Mouse (Mus musculus): ENCODE results near the gene Spata45. TPM values are rescaled to one million over a fixed set of nuclear protein-coding genes. Genes with fewer than 3 reads are reported as not detected.

Gene Spata45
- total and polyA plus RNA-seq, 3 experiments, result 0.76 TPM; not detected in 2

DNA sequence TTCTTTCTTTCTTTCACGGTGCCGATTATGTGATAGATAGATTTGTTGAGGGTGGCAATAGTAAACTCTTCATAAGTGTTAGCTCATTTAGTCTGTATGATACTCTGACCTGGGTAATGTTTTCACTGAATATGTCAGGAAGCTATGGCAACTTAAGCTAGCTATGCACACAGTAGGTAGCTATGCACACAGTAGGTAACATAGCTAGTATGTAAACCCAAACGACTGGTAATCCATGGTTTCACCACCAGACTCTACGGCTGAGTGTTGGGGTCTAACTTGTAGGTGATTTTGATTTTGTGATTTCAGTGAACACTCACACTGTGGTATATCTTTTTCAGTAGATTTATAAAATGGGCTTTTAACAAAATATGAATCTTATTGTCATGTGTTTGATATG is 1.6 kb downstream of the Spata45 start:
- in situ Hi-C loops (cut with MboI; ENCODE audit: low pct_ligation_motif_present, low pct_unique_long_range_greater_than_20kb, low sequenced_read_pairs) (no loop called here), dilution Hi-C loops (cut with MboI; ENCODE audit: extremely low pct_ligation_motif_present, extremely low pct_unique_long_range_greater_than_20kb, low sequenced_read_pairs) (no loop called here)
- no peaks in the 10 kb centered on the region for H3K79me2 ChIP-seq (replicated peaks; ENCODE audit: control insufficient read depth, extremely low read depth, insufficient read depth, poor library complexity, severe bottlenecking)
- TF ChIP-seq ZKSCAN1 (IDR thresholded peaks at IDR 0.05; ENCODE audit: borderline replicate concordance, low read depth, low read length) (peak; percentile 82), IRF4 (IDR thresholded peaks at IDR 0.05; ENCODE audit: low read depth, low read length) (no peak)
- no peak overlapping the region for H3K4me2 ChIP-seq (ENCODE audit: insufficient read depth, low read depth, poor library complexity, severe bottlenecking)
- H3K9ac ChIP-seq (ENCODE audit: insufficient read depth, low read depth), result no peak overlapping the region
- H3K27me3 ChIP-seq (replicated peaks), result no peaks in the 10 kb centered on the region
- H3K4me1 ChIP-seq (ENCODE audit: control insufficient read depth in 1 of 2, insufficient read depth in 2 of 2), result no peaks in the 10 kb centered on the region; a peak in 1 of 4 replicates
- peaks cover 0 to 4% of the 10 kb centered on the region in 2 experiments for H3K36me3 ChIP-seq (replicated peaks in 1 of 2; ENCODE audit: control insufficient read depth in 1 of 2, insufficient read depth in 1 of 2, low read length in 1 of 2)
- no peak overlapping the region for H3K27ac ChIP-seq (ENCODE audit: insufficient read depth, low read depth)
- DNase-seq (ENCODE audit: extremely low read depth), result no peak
- no peak overlapping the region for H3K4me3 ChIP-seq (replicated peaks in 1 of 3; ENCODE audit: low read depth in 2 of 3, low read length in 2 of 3, poor library complexity in 1 of 3)
- H3K9me3 ChIP-seq (replicated peaks; ENCODE audit: low read length), result no peaks in the 10 kb centered on the region

DNA sequence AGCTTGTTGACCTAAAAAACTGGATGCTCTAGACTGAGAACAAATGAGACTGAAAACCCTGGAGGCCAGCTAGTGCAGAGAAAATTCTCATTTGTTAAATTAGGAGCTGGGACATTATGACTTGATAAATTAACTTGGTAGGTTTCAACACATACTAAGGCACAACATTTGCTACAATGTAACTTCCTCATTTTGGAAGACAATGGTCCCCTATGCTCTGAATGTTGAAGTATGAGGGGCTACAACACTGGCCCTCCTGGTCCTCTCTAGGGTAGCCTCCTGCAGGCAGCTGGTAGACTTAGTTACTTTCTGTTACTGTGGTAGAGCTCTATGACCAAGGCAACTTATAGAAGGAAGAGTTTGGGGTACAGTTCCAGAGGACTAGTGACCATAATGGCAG is 4.9 kb downstream of the Spata45 start:
- dilution Hi-C loops (cut with MboI; ENCODE audit: extremely low pct_ligation_motif_present, extremely low pct_unique_long_range_greater_than_20kb, low sequenced_read_pairs), result no loop called here
- H3K9me3 ChIP-seq (replicated peaks; ENCODE audit: low read length), result no peaks in the 10 kb centered on the region
- no peak overlapping the region for H3K9ac ChIP-seq (ENCODE audit: insufficient read depth, low read depth)
- no peak overlapping the region for H3K4me2 ChIP-seq (ENCODE audit: insufficient read depth, low read depth, poor library complexity, severe bottlenecking)
- H3K27me3 ChIP-seq (replicated peaks), result no peaks in the 10 kb centered on the region
- H3K79me2 ChIP-seq (replicated peaks; ENCODE audit: control insufficient read depth, extremely low read depth, insufficient read depth, poor library complexity, severe bottlenecking), result no peaks in the 10 kb centered on the region
- DNase-seq (ENCODE audit: extremely low read depth), result no peak
- in situ Hi-C loops (cut with MboI; ENCODE audit: low pct_ligation_motif_present, low pct_unique_long_range_greater_than_20kb, low sequenced_read_pairs), result no loop called here
- no peak overlapping the region for H3K27ac ChIP-seq (ENCODE audit: insufficient read depth, low read depth)
- peaks cover 0 to 11% of the 10 kb centered on the region in 2 experiments; a peak in 2 of 4 replicates for H3K4me1 ChIP-seq (ENCODE audit: control insufficient read depth in 1 of 2, insufficient read depth in 2 of 2)
- H3K4me3 ChIP-seq (replicated peaks in 1 of 3; ENCODE audit: low read depth in 2 of 3, low read length in 2 of 3, poor library complexity in 1 of 3), result no peak overlapping the region
- TF ChIP-seq RAD21 (IDR thresholded peaks at IDR 0.05; ENCODE audit: low read depth, low read length) (no peak), POLR2AphosphoS2 (IDR thresholded peaks at IDR 0.05; ENCODE audit: low read depth, low read length) (no peak), NELFE (IDR thresholded peaks at IDR 0.05; ENCODE audit: low read depth, low read length) (no peak), SMC3 (IDR thresholded peaks at IDR 0.05; ENCODE audit: low read depth, low read length) (no peak), PAX5 (IDR thresholded peaks at IDR 0.05; ENCODE audit: low read length) (no peak), MAX (IDR thresholded peaks at IDR 0.05; ENCODE audit: low read length) (no peak), CHD2 (IDR thresholded peaks at IDR 0.05; ENCODE audit: low read length) (no peak), MAFK (IDR thresholded peaks at IDR 0.05; ENCODE audit: insufficient replicate concordance, low read length) (no peak), IRF4 (IDR thresholded peaks at IDR 0.05; ENCODE audit: low read depth, low read length) (no peak), POLR2A (IDR thresholded peaks at IDR 0.05; ENCODE audit: low read depth, low read length) (no peak), RCOR1 (conservative IDR thresholded peaks at IDR 0.05; ENCODE audit: low read depth, low read length) (no peak), UBTF (IDR thresholded peaks at IDR 0.05; ENCODE audit: low read depth, low read length) (no peak), CTCF (conservative IDR thresholded peaks at IDR 0.05 in 1 of 2, IDR thresholded peaks at IDR 0.05 in 1 of 2; ENCODE audit: low read depth in 2 of 2, low read length in 2 of 2) (no peak), TCF12 (IDR thresholded peaks at IDR 0.05; ENCODE audit: low read depth, low read length) (no peak), BHLHE40 (IDR thresholded peaks at IDR 0.05; ENCODE audit: low read depth, low read length) (no peak), MEF2A (IDR thresholded peaks at IDR 0.05; ENCODE audit: borderline replicate concordance, low read depth, low read length) (no peak), MAZ (IDR thresholded peaks at IDR 0.05; ENCODE audit: low read depth, low read length) (no peak)
- H3K36me3 ChIP-seq (replicated peaks in 1 of 2; ENCODE audit: control insufficient read depth in 1 of 2, insufficient read depth in 1 of 2, low read length in 1 of 2), result peaks cover 0 to 13% of the 10 kb centered on the region in 2 experiments
